Mouse (Mus musculus) liver, embryonic 14.5 days (tissue): ENCODE data around the gene Fhl4.

ENCODE experiments used
- CTCF ChIP-seq: IDR thresholded peaks from 2 replicates; pipeline ENCODE4 v1.5.1; 2016; ENCODE audit warnings: antibody characterized with exemption, low read depth, control low read depth
- EP300 ChIP-seq: IDR thresholded peaks from 2 replicates; pipeline ENCODE4 v1.6.1; 2016; ENCODE audit warnings: antibody characterized with exemption, low read depth

- no peak for TF ChIP-seq CTCF
- no peak for TF ChIP-seq EP300
Measured at GRCm38 (mm10) chr10:85141465-85141864, 39.2 kb upstream of the Fhl4 start.
